Mouse (Mus musculus): Measurements from ENCODE around the gene Pax6. TPM values are rescaled to one million over a fixed set of nuclear protein-coding genes. Genes with fewer than 3 reads are reported as not detected.

Pax6 gene
- polyA plus RNA-seq, 1 experiment = 0.08 TPM

DNA sequence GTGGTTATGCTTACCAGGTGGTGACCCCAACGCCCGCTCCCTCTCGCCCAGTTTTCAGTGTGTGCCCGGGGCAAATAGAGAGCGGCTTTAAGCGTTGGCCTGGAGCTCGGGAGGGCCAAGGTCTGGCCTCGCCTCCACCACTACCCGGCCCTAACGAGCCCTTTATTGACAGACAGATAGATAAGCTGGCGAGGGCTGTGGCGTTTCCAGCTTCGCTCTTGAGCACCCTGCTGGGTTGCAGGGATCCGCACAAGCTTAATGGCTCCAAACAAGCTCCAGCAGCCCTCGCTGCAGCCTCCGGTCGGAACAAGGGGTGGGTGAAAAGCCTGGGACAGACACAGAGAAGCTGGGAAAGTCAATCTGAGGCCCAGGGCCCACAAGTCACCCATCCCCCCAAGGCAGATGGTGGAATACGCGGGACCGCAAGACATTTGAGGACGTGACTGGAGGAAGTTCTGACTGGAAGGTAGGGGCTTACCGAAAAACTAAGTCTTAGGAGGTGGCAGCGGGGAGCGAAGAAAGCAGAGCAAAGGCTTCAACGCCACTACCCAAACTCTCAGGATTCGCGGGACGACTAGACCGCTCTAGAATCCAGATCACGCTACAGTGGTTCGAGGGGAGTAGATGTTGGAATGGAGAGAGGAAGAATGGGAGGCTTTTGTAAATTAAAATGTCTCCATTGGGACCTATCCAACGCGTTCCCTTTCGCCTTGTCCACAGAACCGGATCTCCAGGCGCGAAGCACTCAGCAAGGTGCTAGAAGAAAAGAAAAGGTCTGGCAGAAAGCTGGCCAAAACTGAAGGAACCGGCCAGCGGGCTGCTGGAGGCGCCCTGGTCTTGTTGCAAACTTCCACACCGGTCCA, 1.7 kb upstream of the Pax6 start:
- TF ChIP-seq POLR2A (IDR thresholded peaks at IDR 0.05; ENCODE audit: low read depth, low read length) (no peak), CTCF (IDR thresholded peaks at IDR 0.05; ENCODE audit: extremely low read depth, insufficient read depth, insufficient read length, insufficient replicate concordance) (no peak)
- DNase-seq (ENCODE audit: low read depth in 1 of 2, low spot score in 2 of 2) = no peak
- Histone ChIP-seq H3K27ac (ENCODE audit: insufficient read depth, low read length) (no peak overlapping the region; the same call in 1 of the 2 replicates), H3K36me3 (ENCODE audit: control insufficient read depth, insufficient read depth, low read length) (no peaks in the 10 kb centered on the region), H3K4me3 (ENCODE audit: extremely low read depth, insufficient read depth, insufficient read length) (no peak overlapping the region), H3K27me3 (ENCODE audit: control insufficient read depth, insufficient read depth, low read length) (peaks cover 39% of the 10 kb centered on the region), H3K4me1 (ENCODE audit: control insufficient read depth, insufficient read depth, insufficient read length) (no peaks in the 10 kb centered on the region)
- WGBS = 6% methylated on average over 41 of the region's 41 CpGs

DNA sequence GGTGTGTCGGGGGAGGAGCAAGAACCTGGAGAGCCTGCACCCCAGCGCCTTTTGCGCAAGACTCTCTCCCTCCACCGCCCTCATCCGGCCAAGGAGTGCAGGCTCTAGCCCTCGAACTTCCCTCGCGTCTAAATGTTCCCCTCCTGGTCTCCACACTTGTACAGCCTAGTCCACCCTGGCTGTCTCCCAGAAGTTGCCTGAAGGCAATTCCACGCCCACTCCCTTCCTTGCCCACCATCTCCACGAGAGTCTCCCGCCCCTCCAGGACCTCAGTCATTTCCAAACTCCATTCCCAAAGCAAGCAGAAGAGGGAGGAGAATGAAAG, 1.1 kb upstream of the Pax6 start:
- no peak overlapping the region for H3K4me3 ChIP-seq (ENCODE audit: extremely low read depth, insufficient read depth, insufficient read length)
- DNase-seq (ENCODE audit: low read depth in 1 of 2, low spot score in 2 of 2) = no peak
- no peaks in the 10 kb centered on the region for H3K4me1 ChIP-seq (ENCODE audit: control insufficient read depth, insufficient read depth, insufficient read length)
- TF ChIP-seq POLR2A (IDR thresholded peaks at IDR 0.05; ENCODE audit: low read depth, low read length) (no peak), CTCF (IDR thresholded peaks at IDR 0.05; ENCODE audit: extremely low read depth, insufficient read depth, insufficient read length, insufficient replicate concordance) (no peak)
- 3% methylated on average over 11 of the region's 11 CpGs for WGBS
- no peaks in the 10 kb centered on the region for H3K36me3 ChIP-seq (ENCODE audit: control insufficient read depth, insufficient read depth, low read length)
- H3K27me3 ChIP-seq (ENCODE audit: control insufficient read depth, insufficient read depth, low read length) = peaks cover 43% of the 10 kb centered on the region
- H3K27ac ChIP-seq (ENCODE audit: insufficient read depth, low read length) = no peak overlapping the region

DNA sequence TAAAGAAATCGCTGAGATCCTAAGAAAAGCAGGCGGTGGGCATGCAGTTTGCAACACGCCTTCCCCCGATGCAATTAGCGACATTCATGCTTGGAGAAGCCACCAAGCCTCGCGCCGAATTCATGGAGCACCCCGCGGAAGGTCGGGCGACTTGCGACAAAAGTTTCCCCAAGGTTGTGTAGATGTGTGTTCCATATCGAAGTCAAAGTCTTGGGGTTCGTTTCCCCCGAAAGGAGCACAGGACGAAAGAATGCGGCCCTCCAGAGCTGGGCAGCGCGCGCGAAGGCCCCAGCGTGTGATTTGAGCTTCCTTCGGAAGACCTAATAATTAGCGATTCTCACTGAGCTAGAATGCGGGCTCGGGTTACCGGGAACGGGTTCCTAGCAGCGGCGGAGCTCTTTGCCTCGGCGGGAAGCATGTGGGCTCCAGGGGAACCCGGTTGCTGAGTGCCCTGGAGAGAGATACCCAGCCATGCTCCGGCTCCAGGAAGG, 716 bp downstream of the Pax6 start:
- Histone ChIP-seq H3K27me3 (ENCODE audit: control insufficient read depth, insufficient read depth, low read length) (peaks cover 50% of the 10 kb centered on the region), H3K36me3 (ENCODE audit: control insufficient read depth, insufficient read depth, low read length) (no peaks in the 10 kb centered on the region), H3K27ac (ENCODE audit: insufficient read depth, low read length) (no peak overlapping the region), H3K4me3 (ENCODE audit: extremely low read depth, insufficient read depth, insufficient read length) (no peak overlapping the region), H3K4me1 (ENCODE audit: control insufficient read depth, insufficient read depth, insufficient read length) (no peaks in the 10 kb centered on the region)
- 4% methylated on average over 35 of the region's 35 CpGs for WGBS
- no peak for TF ChIP-seq CTCF (IDR thresholded peaks at IDR 0.05; ENCODE audit: extremely low read depth, insufficient read depth, insufficient read length, insufficient replicate concordance)
- no peak for TF ChIP-seq POLR2A (IDR thresholded peaks at IDR 0.05; ENCODE audit: low read depth, low read length)
- DNase-seq (ENCODE audit: low read depth in 1 of 2, low spot score in 2 of 2) = no peak

DNA sequence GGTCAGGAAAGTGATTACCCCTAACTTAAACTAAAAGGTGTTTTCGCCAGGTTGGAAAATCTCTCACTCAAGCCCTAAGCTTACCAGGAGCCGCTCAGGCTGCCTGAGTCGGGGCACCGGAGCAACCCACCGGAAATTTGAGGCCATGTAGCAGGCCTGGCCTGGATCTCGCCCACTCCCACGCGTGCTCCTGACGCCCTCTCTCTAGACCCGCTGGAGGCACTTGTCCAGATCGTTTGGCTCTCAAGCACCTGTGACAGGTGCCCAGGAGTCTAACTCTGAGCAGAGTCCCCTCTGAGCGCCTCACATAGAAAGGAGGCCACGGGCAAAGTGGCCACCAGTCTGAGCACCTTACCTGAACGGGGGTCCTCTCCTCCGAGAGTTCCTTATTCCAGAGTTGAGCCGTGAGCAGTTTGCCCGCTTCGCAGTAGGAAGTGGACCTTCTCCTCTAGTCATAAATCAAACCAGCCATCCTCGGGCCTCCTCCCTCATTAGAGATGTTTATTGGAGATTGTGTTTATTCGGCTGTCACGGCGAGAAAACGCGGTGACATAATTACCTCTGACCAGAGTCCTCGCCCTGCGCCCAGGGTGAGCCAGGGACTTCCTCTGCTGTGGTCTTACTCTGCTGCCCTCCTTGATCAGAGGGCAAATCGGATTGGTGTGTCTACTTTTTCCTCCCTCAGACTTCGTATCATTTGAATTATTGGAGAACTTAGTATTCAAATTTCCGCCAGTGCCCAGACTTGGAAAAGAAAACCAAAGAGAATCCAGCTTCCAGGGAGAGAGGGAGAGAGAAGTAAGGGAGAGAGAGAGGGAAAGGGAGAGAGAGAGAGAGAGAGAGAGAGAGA, 1.4 kb downstream of the Pax6 start:
- H3K4me1 ChIP-seq (ENCODE audit: control insufficient read depth, insufficient read depth, insufficient read length) = no peaks in the 10 kb centered on the region
- 7% methylated on average over 29 of the region's 29 CpGs for WGBS
- H3K27ac ChIP-seq (ENCODE audit: insufficient read depth, low read length) = no peak overlapping the region
- no peak overlapping the region for H3K4me3 ChIP-seq (ENCODE audit: extremely low read depth, insufficient read depth, insufficient read length)
- DNase-seq (ENCODE audit: low read depth in 1 of 2, low spot score in 2 of 2) = no peak
- H3K36me3 ChIP-seq (ENCODE audit: control insufficient read depth, insufficient read depth, low read length) = no peaks in the 10 kb centered on the region
- TF ChIP-seq POLR2A (IDR thresholded peaks at IDR 0.05; ENCODE audit: low read depth, low read length) (no peak), CTCF (IDR thresholded peaks at IDR 0.05; ENCODE audit: extremely low read depth, insufficient read depth, insufficient read length, insufficient replicate concordance) (no peak)
- H3K27me3 ChIP-seq (ENCODE audit: control insufficient read depth, insufficient read depth, low read length) = peaks cover 55% of the 10 kb centered on the region

DNA sequence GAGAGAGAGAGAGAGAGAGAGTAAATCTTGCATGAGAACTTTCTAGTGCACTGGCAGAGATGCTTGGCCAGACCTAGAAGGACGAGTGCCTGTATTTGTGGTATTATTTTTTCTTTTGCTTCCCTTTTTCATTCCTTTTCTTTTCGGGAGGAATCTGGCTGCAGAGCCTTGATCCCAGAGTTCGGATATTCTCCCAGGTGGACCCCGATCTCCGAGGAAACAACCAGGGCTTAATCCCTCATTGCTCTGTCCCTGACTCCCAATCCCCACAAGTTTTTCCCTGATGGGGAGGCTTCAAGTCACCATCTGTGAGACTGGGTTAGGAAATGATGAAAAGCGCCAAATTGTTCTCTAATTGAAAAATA, 2.0 kb downstream of the Pax6 start:
- no peak for DNase-seq (ENCODE audit: low read depth in 1 of 2, low spot score in 2 of 2)
- Histone ChIP-seq H3K36me3 (ENCODE audit: control insufficient read depth, insufficient read depth, low read length) (no peaks in the 10 kb centered on the region), H3K27ac (ENCODE audit: insufficient read depth, low read length) (no peak overlapping the region), H3K4me3 (ENCODE audit: extremely low read depth, insufficient read depth, insufficient read length) (no peak overlapping the region), H3K4me1 (ENCODE audit: control insufficient read depth, insufficient read depth, insufficient read length) (peaks cover 3% of the 10 kb centered on the region; the same call in 1 of the 2 replicates), H3K27me3 (ENCODE audit: control insufficient read depth, insufficient read depth, low read length) (peaks cover 60% of the 10 kb centered on the region)
- TF ChIP-seq POLR2A (IDR thresholded peaks at IDR 0.05; ENCODE audit: low read depth, low read length) = no peak
- TF ChIP-seq CTCF (IDR thresholded peaks at IDR 0.05; ENCODE audit: extremely low read depth, insufficient read depth, insufficient read length, insufficient replicate concordance) = no peak
- WGBS = 4% methylated on average over 6 of the region's 6 CpGs

DNA sequence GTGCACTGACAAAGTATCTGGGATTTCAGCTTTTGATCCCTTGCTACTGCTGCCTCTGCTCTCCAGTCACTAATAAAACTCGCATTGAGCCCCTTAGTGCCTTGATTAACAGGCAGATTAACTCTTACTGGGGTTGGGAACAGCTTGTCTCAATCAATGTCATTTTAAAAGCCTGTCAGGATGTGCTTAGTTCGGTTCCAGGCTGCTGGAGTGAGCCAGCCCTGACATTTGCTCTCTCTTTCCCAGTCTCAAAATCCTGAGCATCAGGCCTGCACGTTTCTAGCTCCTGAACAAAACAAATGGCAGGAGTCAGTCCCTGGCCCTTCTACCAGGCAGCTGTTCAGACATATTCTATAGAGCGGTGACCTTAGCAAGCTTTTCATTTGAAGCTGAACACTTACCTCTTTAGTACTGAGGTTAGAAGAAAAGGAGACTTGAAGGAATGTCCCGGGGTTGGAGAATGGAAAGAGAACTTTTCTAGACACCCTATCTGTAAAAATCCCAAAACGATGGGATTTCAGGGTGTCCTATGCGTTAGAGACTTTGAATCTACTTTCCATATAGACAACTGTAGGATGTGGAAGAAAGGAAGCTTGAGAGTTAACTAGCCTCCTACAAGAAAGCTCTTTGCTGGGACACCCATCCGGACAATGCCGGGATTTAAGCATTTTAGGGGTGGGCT, 2.6 kb downstream of the Pax6 start:
- Histone ChIP-seq H3K27ac (ENCODE audit: insufficient read depth, low read length) (no peak overlapping the region), H3K36me3 (ENCODE audit: control insufficient read depth, insufficient read depth, low read length) (no peaks in the 10 kb centered on the region), H3K4me3 (ENCODE audit: extremely low read depth, insufficient read depth, insufficient read length) (no peak overlapping the region), H3K27me3 (ENCODE audit: control insufficient read depth, insufficient read depth, low read length) (peaks cover 64% of the 10 kb centered on the region), H3K4me1 (ENCODE audit: control insufficient read depth, insufficient read depth, insufficient read length) (peaks cover 6% of the 10 kb centered on the region)
- TF ChIP-seq POLR2A (IDR thresholded peaks at IDR 0.05; ENCODE audit: low read depth, low read length) = no peak
- TF ChIP-seq CTCF (IDR thresholded peaks at IDR 0.05; ENCODE audit: extremely low read depth, insufficient read depth, insufficient read length, insufficient replicate concordance) = no peak
- WGBS = 8% methylated on average over 9 of the region's 9 CpGs
- DNase-seq (ENCODE audit: low read depth in 1 of 2, low spot score in 2 of 2) = no peak

All from spleen, adult 2 months (tissue).